Mouse (Mus musculus): ENCODE measurements around the gene Cdk5r2.

GRCm38 (mm10) chr1:74805843-74806242 lies 48.9 kb upstream of the Cdk5r2 start:
- no peak for TF ChIP-seq CTCF (IDR thresholded peaks at IDR 0.05; ENCODE audit: control insufficient read depth, insufficient read depth, low read length)
- TF ChIP-seq POLR2A (IDR thresholded peaks at IDR 0.05; ENCODE audit: borderline replicate concordance, control insufficient read depth, low read depth, low read length) = no peak

All from bone marrow, adult 2 months (tissue).